Mouse (Mus musculus): Measurements from ENCODE around the gene Rhcg.

DNA sequence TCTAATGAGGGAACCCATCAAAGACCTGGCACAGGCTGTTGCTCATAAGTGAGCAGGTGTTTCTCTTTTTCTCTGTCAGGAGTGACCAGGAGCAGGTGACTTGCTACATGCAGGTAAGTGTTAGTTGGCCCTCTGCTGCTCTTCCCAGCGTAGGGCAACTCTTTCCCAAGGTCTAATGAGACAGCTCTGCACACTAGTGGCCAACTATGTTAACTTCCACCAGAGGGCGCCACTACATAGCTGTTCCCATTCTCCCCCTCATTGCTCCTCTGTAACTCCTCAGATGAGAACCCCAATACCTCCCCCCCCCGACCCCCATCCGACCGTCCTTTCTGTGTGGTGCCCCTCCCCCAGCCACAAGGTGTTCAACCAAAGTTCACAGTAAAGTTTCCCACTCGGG is 4.7 kb downstream of the Rhcg start:
- TF ChIP-seq ZC3H11A (IDR thresholded peaks at IDR 0.05; ENCODE audit: borderline replicate concordance, low read depth, low read length): peak; percentile 58; the same call in 1 of the 2 replicates
- TF ChIP-seq ZNF384 (IDR thresholded peaks at IDR 0.05; ENCODE audit: low read depth, low read length): no peak
- TF ChIP-seq CHD2 (IDR thresholded peaks at IDR 0.05; ENCODE audit: low read depth, low read length): no peak
- TF ChIP-seq HCFC1 (IDR thresholded peaks at IDR 0.05; ENCODE audit: borderline replicate concordance, insufficient read depth, low read length): no peak
